Mouse (Mus musculus): ENCODE results near the gene Pex26.

GRCm38 (mm10) chr6:121139271-121139670 lies 44.2 kb upstream of the Pex26 start:
- TF ChIP-seq CTCF (IDR thresholded peaks at IDR 0.05; ENCODE audit: low read depth, low read length), result no peak
- TF ChIP-seq TAL1 (conservative IDR thresholded peaks at IDR 0.05; ENCODE audit: low read depth, low read length), result no peak
- no peak for TF ChIP-seq GATA1 (IDR thresholded peaks at IDR 0.05; ENCODE audit: borderline replicate concordance, low read length)

Measured in G1E (cell line).